Mouse (Mus musculus): Measurements from ENCODE around the gene Rims4. TPM values are rescaled to one million over a fixed set of nuclear protein-coding genes. Genes with fewer than 3 reads are reported as not detected.

Gene Rims4
- total RNA-seq, 2 experiments from 2014 or later, result 0.60 to 0.62 TPM

DNA sequence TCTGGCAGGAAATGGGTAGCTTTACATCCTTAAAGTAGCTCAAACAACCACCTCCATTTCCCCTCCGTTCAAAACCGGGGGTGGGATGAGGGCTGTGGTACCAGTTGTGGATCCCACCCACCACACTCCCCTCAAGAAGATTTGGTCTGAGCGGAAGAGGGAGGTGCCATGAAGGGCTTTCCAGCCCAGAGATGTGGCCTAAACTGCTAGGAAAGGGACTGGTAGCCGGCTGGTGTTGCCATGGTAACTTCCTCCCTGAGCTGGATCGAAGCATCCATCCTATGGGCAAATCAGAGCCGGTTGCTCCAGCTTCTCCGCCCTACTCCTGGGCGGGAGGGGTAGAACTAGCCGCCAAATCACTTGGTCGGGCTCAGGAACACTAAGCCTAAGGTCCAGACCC is 4.4 kb downstream of the Rims4 start:
- no peak for DNase-seq
- intact Hi-C loops (cut with DNase I; ENCODE audit: low total_unique reads), result no loop called here

DNA sequence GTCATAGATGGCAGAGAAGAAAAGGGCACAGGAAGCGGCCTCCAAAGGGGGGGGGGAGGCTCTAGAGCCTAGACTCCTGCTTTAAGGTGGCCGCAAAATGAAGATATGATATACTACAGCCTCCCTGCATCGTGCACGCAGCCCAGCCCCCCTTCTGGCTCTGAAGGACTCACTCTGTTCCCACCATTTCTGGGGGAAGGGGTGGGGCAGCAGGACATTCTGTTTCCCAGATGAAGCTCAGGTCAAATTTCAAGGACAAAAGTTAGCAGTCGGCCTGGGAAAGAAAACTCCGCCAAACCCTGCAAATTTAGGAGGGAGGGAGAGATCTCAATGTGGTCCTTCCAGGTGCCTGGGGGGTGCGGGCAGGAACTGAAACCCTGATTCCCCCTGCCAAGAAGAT is 4.8 kb downstream of the Rims4 start:
- no peak for DNase-seq

DNA sequence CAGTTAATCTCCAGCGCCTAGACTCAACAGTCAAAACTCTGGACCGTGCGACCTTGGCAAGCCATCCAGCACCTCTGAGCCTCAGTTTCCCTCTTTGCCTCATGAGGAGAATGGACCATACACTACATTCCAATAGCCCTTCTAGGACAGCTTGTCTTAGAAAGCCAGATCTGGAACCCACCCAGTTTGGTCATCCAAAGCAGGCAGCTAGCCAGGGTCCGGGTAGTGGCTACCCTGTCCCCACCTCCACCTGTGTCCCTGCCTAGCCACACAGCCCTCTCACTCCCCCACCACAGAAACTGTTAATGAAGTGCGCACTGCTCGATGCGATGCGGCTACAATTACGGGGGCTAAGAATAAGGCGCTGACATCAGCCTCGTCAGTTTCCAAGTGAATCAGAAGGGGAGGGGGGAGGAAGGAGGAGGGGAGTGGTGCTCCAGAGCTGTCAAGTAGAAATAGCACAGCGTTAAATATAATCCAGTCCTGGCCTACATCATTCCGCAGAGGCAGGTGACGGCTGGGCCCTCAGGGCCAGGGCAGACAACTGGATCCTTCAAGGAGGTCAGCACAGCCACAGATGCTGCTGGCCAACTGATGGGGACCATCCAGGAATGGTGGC is 6.5 kb downstream of the Rims4 start:
- intact Hi-C loops (cut with DNase I; ENCODE audit: low total_unique reads), result no loop called here
- DNase-seq, result peak; percentile 26

More for the DNA sequence above, 4.8 kb downstream of the Rims4 start:
- intact Hi-C loops (cut with DNase I; ENCODE audit: low total_unique reads), result no loop called here

DNA sequence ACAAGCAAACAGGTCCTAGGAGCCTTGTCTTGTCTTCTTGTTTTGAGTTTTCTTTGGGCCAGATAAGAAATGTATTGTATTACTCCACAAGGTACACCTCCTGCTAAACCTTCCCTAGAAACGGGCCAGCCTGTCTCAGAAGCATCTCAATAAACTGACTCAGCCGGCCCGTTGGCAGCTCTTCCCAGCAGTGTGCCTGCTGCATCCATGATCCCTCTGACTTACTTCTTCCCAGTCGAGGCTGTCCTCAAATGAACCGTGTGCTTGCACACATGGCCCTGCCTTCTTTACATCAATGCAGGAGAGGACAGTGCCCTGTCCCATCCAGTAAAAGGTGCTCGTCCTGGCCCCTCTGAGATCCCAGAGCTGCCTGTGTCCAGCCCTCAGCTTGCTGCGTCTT is 8.9 kb downstream of the Rims4 start:
- DNase-seq, result no peak
- intact Hi-C loops (cut with DNase I; ENCODE audit: low total_unique reads), result no loop called here

DNA sequence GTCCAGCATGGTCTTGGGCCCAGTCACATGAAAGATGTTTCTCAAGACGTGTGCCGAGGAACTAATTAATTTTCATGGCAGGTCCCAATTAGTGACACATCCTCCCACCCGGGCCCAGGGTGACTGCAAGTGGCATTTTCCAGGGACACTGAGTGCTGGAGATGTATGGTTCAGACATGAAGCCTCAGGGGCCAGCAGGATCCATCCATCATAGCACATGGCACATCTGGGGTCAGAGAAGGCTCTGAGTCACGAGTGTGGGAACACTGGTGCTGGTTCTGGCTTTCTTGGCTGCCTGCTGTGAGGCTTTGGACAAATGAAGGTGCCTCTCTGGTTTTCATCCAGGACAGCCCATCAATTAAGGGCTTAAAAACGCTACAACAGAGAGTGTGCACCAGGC is 11.4 kb downstream of the Rims4 start:
- intact Hi-C loops (cut with DNase I; ENCODE audit: low total_unique reads), result no loop called here
- no peak for DNase-seq

DNA sequence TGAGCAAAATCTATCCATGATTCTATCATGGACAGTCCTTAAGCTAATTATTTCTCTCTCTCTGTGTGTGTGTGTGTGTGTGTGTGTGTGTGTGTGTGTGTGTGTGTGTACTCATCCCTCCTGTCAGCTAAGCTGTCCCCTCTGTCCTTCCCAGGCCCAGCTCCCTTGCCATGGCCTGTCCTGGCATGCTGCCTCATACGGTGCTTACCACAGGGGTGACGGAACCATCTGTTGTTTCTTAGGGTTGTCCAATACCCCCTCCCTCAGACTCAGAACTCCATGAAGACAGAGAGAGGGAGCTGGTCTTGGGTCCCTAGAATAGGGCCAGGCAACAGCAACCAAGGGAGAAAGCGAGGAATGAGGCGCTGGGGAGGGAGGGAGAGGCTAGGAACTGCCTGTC is 14.2 kb downstream of the Rims4 start:
- intact Hi-C loops (cut with DNase I; ENCODE audit: low total_unique reads), result no loop called here
- no peak for DNase-seq

DNA sequence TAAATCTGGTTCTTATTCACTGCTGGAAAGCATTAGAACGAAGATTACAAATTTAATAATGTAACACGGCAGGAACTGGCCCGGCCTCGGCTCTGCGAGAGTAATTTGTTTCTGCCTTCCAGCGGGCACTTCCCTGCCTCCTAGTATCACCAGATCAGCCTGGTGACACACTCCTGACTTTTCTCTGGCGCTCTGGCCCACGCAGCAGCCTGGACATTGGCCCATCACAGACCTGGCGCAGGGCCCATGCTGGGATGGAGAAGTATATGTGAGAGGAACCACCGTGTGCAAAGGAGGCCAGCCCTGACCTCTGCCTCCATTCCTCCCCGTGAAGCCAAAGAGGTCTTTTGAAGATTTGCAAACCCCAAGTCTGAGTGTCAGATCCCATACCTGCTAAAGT is 15.0 kb downstream of the Rims4 start:
- DNase-seq, result no peak
- intact Hi-C loops (cut with DNase I; ENCODE audit: low total_unique reads), result no loop called here

DNA sequence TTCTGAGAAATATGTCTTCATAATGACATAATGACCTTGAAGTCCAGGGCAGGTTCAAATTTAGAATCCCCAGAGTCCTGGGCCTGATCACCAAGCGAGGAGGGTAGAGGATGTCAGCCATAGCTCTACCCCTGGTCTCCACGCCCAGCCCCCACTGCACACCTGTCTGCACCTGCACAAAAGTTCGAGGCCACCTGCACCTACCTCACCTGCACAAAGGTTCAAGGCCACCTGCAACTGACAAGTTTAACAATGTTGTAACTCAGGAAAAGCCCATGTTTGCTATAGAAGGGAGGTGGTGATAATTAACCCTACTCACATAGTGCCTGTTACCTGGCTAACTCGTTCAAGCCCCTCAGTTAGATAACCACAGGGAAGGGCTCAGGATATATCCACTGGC is 16.0 kb downstream of the Rims4 start:
- intact Hi-C loops (cut with DNase I; ENCODE audit: low total_unique reads), result no loop called here
- no peak for DNase-seq

DNA sequence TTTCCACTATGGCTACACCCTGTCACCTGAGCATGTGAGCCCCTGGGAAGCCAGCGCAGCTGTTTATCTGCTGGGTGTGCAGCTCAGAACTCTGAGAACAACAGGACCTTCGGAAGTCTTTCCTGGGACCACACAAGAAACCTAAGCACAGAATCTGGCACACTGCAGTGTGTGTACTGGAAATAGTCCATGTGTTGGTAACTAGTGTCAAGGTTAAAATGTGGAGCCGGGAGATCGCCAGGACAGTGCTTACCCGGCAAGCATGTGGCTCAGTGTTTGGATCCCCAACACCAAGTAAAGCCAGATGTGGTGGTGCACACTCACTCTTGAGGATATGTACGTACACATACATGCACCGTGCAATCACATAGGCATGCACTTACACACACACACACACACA is 17.4 kb downstream of the Rims4 start:
- no peak for DNase-seq
- intact Hi-C loops (cut with DNase I; ENCODE audit: low total_unique reads), result no loop called here

DNA sequence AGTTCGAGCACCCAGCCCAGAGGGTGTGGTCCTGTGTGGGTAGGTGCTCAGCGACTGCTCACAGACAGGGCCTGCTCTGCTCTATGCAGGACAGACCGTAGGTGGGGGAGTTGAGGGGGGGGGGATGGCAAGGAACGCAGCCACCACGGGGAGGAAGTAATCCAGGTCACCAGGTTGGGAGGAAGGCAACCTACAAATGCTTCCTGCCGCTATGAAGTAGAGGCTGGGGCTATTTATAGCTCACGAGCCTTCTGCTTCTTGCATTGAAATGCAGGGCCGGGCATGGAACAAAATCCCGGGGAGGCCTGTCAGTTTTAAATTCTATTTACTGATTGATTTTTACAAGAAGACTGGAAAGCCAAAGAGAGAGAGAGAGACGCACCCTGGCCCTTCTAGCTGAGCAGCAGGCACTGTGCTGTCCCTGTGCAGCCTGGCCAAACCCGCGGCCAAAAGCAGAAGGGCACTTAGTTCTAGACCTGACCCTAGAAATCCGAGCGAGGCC is 18.5 kb downstream of the Rims4 start:
- intact Hi-C loops (cut with DNase I; ENCODE audit: low total_unique reads), result no loop called here
- DNase-seq, result no peak

DNA sequence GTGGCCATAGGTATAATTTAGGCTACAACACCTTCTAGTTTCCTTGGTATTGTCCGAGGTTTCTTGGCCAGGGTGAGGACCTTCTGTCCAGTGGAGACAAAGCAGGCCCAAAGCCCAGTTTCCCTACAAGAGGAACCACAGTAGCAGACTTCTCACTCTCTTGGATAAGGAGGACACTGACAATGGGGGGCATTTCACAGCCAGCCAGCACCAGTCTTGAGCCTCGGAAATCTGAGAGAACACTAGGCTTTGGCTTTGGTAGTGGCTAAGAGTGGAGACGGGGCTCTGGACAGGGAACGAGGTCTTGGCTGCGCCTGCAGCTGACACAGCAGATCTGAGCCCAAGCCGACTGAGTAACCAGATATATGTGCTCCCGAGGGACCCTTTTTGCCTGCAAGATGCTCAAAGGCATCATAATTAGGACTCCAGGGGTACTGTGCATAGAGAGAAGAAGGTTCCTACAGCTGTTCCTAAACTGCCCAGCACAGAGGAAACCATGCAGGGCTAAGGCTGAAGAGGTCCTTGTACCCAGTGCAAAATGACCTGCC is 20.4 kb downstream of the Rims4 start:
- no peak for DNase-seq
- intact Hi-C loops (cut with DNase I; ENCODE audit: low total_unique reads), result no loop called here

DNA sequence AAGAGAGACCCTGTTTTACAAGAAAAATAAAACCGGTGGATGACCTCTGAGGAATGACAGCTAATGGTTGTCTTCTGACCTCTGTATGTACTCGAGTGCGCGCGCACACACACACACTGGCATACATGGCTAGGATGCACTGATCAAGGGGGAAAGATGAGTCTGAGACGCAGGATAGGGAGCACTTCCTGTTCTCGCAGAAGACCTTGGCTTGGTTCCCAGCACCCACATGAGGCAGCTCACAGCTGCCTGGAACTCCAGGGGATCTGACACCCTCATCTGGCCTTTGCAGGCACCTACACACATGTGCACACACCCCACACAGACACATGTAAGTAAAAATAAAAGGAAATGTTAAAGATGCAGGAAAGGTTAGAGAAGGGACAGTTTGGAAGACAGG is 21.5 kb downstream of the Rims4 start:
- intact Hi-C loops (cut with DNase I; ENCODE audit: low total_unique reads), result no loop called here
- no peak for DNase-seq

DNA sequence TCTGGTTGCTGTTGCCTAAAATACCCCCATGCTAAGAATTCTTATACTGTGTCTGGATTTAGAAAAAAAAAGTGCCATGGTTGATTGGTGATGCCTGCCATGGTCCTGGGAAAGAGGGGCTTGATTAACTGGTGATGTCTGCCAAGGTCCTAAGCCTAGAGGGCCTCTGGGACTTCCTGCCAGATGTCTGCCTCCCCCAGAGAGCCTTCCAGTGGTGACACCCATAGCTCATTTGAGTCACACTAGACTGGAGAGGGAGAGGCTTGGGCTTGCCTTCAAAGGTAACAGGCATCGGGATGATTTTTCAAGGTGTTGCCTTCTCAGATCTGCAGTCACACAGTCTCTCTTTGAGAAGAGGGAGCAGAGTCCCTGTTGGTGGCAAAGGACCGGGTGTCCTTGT is 23.3 kb downstream of the Rims4 start:
- intact Hi-C loops (cut with DNase I; ENCODE audit: low total_unique reads), result no loop called here
- no peak for DNase-seq

DNA sequence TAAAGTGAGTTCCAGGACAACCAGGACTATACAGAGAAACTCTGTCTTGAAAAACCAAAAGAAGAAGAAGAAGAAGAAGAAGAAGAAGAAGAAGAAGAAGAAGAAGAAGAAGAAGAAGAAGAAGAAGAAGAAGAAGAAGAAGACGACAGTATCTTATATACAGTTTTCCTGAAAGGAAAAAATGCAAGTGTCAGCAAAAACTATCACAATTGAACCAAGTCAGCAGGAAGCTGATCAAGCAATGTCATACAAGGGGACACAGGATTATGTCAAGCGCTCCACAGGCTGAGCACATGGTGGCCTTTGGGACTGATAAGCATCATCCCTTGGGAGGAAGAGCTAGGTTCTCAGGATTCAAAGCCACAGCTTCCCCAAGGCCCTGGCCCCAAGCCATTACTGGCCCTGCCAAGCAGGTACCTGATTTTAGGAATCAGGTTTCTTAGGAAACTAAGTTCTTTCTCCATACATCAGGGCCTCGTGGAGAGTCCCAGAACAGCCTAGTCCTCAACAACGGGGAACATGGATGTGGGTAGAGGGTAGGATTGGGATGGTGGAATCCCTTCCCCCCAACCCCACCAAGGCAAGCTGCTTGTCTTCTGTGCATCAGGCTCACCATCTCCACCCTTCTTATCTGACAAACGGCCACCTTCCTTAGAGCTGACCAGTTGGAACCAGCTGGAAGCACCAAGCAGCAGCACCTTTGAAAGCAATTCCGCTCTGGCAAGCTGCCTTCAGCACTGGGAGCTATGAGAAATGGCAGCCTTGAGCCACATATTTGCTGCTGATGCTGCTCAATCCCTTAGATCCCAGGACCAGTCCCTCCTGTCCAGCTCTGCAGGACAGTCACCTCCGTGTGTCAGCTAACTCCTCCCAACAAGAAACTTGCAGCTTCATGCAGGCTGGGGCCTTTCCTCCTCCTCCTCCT is 24.8 kb downstream of the Rims4 start:
- intact Hi-C loops (cut with DNase I; ENCODE audit: low total_unique reads), result no loop called here
- DNase-seq, result no peak

DNA sequence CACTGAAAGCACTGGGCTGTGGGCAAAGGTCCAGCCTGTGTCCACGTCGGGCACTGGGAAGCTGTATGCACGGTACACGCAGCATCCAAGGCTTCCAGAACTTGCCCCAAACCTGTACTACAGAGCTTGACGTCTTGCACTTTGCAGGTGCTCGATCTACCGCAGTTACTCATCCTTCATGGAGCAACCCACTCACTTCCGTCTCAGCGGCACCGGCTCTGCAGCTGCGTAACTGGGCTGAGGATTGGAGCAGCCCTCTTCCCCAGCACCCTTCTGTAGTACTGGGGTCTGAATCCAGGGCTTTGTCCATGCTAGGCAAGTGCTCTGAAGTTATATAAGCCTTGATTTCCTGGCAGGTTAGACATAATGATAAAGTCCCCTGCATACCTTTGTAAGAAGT is 27.2 kb downstream of the Rims4 start:
- intact Hi-C loops (cut with DNase I; ENCODE audit: low total_unique reads), result no loop called here
- DNase-seq, result no peak

DNA sequence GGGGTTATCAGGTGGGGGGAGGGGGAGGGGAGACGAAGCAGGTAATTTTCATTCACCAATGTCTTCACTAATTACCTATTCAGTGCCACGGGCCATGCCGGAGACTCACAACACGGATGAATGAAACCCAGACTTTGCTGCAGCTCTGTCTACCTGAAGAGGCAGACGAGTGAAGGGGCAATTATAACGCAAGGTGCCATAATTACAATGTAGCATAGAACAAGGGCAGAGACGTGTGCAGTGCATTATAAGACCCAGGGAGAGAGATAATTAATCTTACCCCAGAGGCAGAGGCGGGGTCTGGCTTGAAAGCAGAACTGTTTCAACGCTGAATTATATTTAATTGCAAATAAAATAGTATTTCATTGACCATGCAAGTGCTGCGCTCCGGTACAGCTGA is 27.9 kb downstream of the Rims4 start:
- intact Hi-C loops (cut with DNase I; ENCODE audit: low total_unique reads), result no loop called here
- DNase-seq, result no peak

DNA sequence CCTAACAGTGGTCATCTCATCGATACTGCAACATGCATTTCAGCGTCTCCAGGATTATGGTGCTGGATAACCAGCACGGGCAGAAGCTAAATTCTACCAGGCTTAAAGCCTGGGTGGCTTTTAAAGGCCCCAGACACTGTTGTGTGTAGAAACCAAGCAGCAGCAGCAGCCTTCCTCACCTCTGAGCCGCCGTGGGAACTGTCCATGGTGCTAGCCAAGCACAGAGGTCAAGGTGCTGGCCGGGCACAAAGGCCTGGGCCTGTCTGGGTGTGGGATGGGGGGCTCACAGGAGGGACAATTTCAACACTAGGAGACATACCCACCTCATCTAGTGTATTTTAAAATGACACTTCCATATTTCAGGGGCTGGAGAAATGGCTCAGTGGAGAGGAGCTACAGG is 29.1 kb downstream of the Rims4 start:
- intact Hi-C loops (cut with DNase I; ENCODE audit: low total_unique reads), result no loop called here
- no peak for DNase-seq

DNA sequence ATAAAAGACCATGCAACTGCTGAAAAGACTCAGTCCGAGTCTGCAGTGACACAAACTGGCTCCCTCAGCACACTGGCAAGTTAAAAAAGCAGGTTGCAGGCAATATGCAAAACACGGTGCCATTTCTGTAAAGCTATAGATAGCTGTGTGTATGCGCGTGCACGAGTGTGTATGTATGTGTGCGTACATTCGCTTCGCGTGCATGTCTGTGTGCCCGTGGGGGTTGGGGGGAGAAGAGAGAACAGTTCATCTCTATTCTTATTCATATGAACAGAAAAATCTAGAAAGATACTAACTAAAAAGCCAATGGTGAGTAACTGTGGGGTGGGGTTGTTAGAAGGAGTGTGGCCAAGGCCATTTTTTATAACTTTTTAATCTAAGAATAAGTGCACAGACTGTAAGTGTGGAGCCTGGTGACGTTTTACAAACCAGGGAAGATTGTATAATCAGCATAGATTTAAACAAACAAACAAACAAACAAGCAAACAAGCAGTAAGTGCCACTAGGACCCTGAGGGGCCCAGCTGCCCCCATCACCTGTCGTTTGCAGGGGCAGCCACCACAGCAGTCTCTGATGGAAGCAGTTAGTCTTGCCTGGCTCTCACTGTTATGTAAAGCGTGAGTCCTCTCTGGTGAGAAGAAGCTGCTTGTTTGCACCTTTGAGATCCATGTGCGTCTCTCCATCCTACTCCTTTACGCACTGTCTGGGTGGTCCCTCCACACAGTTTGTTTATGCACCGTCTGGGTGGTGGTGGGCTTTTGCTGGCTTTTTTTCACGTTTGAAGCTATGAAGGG is 35.4 kb downstream of the Rims4 start:
- intact Hi-C loops (cut with DNase I; ENCODE audit: low total_unique reads), result no loop called here
- DNase-seq, result no peak

DNA sequence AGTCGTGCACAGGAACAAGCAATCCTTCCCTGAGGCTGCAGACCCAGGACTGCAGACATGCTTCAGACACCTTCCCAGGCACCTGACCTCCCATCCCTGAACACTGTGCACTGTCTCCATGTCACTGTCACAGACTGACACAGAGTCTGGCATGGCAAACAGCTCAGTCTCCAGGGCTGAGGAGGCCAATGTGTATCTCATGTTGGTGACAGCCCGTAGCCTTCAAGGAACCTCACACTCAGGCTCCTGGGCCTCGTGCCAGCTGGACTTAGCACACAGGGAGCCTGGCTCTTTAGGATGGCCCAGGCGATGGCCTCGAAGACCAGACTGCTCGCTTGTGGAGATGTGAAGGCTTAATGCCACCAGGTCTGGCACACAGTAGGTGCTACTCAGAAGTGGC is 37.6 kb downstream of the Rims4 start:
- DNase-seq, result peak; percentile 61
- intact Hi-C loops (cut with DNase I; ENCODE audit: low total_unique reads), result no loop called here
